Mouse (Mus musculus) common myeloid progenitor, adult 5-6 weeks (primary cell): Measurements from ENCODE around the gene Cacna1d. TPM values are rescaled to one million over a fixed set of nuclear protein-coding genes. Genes with fewer than 3 reads are reported as not detected.

Experiments
- ATAC-seq: replicated peaks from 2 replicates; pipeline ENCODE4 v1.8.0; 2016; ENCODE audit warnings: low read depth, mild to moderate bottlenecking, moderate TSS enrichment, inconsistent platforms; ENCODE audit not compliant: poor library complexity, severe bottlenecking
- total RNA-seq: library from RNA; stranded (forward); fragments of 200-1000, 187-1606 nt; gene quantifications from 2 replicates; pipeline ENCODE4 v1.2.3, GENCODE M21; 2017

Cacna1d gene
- 0.49 and 0.78 TPM in 2 replicates for total RNA-seq

DNA sequence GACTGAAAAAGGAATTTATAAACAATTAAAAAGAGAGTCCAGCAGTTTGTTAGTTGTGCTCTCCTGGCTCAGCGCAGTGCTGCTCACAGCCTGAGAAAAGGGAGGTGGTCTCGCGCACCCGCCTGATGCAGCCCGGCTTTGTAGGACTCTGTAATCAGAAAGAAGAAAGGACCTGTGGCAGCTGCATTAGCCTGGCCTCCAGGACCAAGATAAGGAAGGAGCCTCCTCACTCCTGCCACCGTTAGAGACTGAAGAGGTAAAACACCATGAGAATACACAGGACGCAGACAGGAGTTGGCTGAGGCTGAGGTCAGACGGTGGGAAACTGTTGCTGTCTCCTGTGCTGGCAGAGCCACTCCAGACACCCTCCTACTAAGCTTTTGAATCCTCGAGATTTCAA is at the start of gene Cacna1d:
Gene Cacna1d (minus strand): TSS at position 114 of the 400 bp plus-strand sequence.
- no peak for ATAC-seq

DNA sequence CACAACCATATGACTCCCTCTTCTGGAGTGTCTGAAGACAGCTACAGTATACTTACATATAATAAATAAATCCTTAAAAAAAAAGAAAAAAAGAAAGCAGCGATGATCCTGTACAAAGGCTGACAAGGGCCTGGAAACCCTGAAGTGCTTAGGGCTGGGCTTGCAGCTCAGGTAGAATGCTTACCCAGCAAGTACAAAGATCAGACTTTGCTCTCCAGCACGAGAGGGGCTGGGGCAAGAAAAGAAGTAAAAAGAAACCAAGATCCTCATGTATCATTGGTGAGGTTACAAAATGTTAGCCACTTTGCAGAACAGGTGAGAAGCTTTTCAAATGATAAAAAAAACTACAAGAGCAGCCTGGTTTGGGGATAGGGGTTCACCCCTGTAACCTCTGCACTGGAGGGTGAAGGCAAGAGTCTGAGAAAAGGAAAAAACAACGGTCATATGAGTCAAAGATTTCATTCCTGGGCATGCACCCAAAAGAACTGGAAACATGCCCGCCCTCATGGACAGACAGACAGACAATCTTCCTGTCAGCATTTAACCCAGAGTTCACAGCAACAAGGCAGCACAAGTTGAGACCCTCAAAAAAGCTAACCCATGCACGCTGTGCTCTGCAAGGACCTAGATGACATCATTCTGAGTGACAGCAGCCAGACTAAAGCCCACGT is 42.7 kb upstream of the Cacna1d start:
- no peak for ATAC-seq

GRCm38 (mm10) chr14:30531896-30532295 is 40.6 kb upstream of the Cacna1d start:
- no peak for ATAC-seq

- ATAC-seq, result peak; percentile 32; the same call in 1 of the 2 replicates
Observed at GRCm38 (mm10) chr14:30531431-30531830, 40.2 kb upstream of the Cacna1d start.

DNA sequence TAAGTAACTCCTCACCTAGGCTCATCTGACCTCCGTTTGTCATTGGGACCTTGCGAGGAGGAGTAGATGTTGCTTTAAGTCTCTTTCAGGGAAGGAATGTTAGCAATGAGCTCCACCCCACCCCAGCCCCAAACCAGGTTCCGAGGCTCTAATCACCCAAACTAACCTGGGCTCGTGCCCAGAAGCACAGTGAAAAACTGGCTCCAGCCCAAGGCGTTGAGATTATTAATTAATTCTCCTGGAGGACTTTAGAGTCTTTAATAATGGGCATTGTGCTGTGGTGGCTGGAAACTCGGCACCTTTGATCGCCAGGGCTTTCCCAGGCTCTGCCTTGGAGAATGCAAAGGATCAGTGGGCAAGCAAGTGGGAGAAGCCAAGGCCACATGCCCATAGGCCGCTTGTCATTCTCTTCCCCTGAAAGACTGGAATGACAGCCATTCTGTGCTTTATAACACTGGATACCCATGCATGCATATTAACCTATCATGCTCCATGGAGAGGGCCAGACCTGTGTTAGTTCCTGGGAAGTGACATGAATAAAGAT is 39.5 kb upstream of the Cacna1d start:
- no peak for ATAC-seq

DNA sequence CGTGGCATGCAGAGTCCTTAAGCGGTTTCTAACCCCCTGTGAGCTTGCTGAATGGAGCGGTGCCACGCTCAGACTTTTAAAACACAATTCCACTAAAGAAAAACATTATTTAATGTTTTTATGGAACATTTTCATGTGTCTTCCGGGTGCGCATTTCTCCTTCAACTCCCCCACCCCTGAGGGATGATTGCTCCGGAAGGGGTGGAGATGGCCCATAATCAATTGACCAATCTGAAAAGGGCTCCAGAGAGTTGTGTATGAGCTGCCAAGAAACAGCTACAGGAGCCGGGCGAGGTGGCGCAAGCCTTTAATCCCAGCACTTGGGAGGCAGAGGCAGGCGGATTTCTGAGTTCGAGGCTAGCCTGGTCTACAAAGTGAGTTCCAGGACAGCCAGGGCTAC is 38.2 kb upstream of the Cacna1d start:
- ATAC-seq, result no peak

DNA sequence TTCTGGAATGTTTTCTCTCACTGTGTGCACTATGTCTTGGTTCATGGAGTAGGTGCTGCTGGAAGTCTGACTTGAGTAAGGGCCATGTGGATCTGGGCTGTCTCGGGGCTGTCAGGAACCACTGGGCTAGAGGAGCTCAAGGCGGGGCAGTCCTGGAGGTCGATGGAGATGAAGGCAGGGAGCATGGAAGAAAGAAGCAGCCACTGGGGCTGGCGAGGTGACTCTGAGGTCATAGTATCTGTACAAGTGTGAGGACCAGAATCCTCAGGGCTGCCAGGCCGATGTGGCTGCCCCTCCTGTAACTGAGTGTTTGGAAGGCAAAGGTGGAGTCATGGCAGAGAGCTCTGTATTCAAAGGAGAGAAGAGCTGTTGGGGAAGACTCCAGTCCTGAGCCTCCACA is 37.7 kb upstream of the Cacna1d start:
- ATAC-seq, result no peak

DNA sequence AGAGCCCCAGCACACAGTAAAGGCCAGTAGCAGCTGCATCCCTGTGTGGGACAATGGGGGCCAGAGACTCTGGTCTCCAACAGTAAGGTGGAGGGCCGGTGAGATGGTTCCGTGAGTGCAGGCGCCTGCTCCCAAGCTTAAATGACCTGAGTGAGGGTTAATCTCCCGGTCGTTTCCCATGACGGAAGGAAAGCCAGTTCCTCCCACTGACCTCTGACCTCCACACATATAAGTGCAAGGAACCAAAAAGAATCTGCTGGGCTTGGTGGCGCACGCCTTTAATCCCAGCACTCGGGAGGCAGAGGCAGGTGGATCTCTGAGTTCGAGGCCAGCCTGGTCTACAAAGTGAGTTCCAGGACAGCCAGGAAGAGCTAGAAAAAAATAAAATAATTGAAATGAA is 37.1 kb upstream of the Cacna1d start:
- no peak for ATAC-seq

- no peak for ATAC-seq
Observed at GRCm38 (mm10) chr14:30523356-30523755, 32.1 kb upstream of the Cacna1d start.

DNA sequence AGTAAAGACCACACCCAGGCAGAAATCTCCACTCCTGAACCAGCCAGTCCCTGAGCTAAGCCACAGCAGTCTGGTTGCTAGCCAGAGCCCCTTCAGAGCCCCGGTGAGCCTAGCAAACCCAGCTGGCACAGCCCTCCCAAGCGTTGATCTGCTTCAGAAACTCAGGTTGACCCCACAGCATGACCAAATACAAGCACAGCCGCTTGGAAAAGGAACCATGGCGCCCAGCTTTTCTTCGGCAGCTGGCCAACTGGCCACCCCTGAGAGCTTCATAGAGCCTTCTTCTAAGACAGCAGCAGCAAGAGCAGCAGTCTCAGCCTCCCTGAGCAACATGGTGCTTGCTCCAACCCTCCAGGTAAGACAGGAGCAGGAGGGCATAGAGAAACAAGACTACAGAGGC is 28.1 kb upstream of the Cacna1d start:
- ATAC-seq, result no peak

DNA sequence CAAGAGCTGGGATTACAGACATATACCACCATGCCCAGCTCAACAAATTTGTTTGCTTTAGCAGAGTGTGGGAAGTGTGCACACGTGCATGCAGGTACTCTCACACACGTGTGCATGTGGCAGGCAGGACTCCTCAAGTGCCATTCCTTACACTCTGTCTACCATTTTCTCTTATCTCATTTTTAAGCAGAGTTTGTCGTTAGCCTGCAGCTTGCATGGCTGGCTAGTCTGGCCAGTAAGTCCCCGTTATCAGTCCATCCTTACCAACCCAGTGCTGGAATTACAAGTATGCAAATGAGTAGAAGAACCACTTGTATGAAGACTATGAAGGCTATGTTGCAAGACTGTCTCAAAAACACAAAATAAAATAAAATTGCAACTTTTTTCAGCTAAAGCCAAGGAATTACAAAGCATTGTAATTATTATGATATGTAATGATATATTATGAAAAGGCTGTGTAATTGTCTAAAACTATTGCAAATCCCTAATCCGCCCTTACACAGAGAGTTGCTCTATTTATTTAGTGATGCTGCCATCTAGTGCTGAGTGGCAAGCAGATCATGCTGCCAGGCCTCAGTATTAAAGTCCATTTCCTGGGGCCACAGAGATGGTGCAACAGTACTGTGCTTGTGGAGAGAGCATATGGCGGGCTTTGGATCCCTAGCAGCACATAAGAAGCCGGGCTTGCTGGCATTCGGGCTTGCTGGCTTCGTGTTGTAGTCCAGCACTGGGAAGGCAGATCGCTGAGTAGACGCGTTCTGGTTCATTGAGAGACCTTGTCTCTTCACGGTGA is 24.9 kb upstream of the Cacna1d start:
- ATAC-seq, result peak; percentile 79

DNA sequence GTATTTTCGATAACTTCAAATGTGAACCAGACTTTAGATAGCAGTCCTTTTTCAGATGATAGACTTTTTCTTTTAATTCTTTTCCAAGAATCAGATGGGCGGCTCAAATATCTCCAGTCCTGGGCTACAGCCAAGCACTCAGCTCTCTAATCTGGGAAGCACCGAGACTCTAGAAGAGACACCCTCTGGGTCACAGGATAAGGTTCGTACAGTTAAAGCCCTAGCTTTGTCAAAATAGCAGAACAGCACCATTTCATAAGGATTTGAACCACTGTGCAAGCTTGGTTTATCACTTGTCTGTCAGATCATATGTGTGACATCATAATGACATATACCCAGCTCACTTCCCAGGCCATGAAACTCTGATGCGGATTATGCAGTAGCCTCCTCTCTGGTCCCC is 21.6 kb upstream of the Cacna1d start:
- ATAC-seq, result no peak; the same call in 1 of the 2 replicates

GRCm38 (mm10) chr14:30510214-30510763 is 19.0 kb upstream of the Cacna1d start:
- ATAC-seq, result no peak

GRCm38 (mm10) chr14:30504990-30505389 is 13.7 kb upstream of the Cacna1d start:
- ATAC-seq, result no peak

GRCm38 (mm10) chr14:30498202-30498601 is 6.9 kb upstream of the Cacna1d start:
- ATAC-seq, result no peak

GRCm38 (mm10) chr14:30494998-30495397 is 3.7 kb upstream of the Cacna1d start:
- ATAC-seq, result no peak

DNA sequence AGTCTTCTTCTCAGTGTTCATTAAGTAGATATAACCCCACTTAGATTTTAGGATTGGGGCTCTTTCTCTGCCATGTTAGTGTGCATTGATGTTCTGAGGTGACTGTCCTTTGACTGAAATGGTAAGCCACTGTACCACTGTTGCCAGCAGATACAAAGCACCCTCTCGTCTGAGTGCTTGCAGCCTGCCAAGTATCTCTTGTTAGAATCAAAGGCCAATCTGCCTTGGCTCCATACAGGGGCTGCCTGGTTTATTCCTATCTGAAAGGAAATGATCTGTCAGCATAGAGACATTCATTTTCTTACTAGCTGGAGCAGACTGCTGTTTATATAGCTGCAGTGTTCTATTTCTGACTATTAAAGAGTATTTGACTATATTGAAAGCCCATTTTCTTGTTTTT is 2.0 kb upstream of the Cacna1d start:
- ATAC-seq, result no peak

DNA sequence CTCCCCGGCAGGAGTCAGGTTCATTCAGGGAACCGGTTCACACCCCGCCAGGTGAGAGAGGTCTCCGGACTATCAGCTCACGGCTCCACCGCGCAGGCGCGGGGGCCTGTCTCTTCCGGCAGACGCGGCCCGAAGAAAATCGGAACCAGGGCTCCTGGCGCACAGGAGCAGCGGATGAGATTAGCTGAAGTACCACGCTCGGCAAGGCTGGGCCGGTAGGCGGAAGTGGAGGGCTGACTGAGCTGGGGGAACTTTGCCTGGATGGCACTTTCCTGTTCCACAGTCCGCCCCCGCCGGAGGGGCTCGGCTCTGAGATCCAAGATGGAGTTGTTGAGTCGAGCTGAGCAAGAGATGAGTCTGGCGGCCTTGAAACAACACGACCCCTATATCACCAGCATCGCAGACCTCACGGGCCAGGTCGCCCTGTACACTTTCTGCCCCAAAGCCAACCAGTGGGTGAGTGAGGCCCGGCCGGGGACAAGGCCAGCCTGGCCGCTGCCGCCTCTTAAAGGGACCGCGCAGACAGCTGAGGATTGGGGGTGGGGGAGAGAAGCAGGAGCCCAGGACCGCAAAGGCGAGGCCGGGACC is 11.8 kb downstream of the Cacna1d start, which contains the start of gene Dcp1a:
Gene Dcp1a (plus strand): TSS at position 175 of the 588 bp plus-strand sequence.
- peak; percentile 100 for ATAC-seq

DNA sequence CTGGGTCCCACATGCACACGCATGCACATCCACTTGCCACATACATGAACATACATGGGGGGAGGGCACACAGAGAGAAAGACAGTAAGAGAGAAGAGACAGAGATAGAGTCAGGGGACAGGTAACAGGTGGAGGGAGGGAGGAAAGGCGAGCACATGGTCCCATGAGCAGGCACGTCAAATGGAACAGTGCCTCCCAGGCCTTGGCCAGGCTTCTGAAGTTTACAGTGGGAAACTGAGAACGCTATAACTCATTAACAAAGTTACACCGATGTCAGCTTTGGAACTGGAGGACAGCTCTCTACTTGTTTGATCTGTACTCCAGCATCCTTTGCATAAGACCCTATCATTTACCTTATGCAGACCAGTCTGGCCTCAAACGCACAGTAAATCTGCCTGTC is 16.8 kb downstream of the Cacna1d start:
- ATAC-seq, result no peak

DNA sequence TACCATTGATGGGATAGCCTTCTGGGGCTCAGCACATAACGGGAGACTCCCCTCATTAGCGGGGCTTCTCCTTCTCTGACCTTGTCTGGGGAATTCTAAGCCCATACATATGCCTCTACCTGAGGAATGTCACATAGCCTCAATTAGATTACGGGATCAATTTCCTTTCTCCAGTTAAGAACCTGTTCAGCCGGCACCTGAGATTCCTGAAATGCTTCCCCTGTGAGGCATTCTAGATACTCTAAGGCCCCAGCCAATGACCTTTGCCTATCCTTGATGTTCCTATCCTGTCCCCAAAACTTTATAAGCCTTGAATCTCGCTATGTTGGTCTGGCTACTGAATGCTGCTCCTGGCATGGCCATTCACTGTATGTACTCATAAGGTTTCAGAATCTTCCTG is 17.6 kb downstream of the Cacna1d start:
- ATAC-seq, result no peak

DNA sequence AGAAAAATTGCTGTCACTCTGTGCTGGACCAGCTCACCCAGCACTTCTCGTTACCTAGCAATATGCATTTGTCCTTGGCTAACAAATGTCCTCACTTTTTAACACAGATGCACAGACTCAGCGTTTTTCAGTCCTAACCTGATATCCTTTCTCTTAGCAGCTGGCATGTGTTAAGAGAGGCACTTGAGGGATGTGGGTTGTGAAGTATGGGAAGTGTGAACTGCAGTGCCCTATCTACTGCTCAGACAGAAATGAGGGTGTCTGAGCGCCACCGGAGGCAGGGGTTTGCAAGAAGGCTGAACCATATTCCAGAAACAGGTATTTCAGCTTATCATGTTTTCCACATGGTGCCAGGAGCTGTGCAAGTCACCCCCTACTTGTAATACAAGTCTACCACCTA is 27.9 kb downstream of the Cacna1d start:
- ATAC-seq, result no peak
